8 mouse cellular contexts compared by ENCODE assay signal in the genomic region with DNA sequence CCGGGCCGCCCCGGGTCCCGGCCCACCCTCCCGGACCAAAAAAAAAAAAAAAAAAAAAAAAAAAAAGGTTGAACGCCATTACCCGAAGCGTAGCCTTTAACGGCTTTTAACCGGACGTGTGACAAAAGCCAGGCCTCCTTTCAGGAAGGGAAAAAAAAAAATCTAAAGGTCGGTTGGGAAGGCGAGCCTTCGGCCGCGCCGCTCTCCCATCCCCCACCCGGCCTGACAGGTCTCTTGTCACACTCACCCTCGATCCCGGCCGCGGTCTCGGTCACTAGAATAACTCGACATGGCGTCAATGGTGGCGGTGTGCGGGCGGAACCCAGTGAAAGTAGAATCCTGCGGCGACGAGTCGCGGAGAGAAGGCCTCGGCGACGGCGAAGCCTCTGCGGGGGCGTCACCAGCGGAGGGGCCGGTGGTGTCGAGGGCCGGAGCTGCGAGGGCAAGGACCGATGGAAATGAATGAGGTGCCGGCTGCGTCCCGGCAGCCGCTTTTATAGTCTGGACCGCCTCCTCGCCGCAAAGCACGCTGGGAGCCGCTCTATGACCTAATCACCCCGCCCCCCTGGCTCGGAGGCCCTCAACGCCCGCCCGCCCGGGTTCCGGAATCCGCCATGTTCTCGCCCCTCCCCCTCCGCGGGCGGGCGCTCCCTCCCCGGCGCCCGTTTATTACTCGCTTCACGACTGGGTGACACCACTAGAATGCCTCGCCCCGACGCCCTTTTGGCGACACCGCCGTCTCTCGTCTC. TPM values are rescaled to one million over a fixed set of nuclear protein-coding genes. Genes with fewer than 3 reads are reported as not detected.
DNase-seq lines count a peak whose midpoint lies in the region; ATAC-seq and TF ChIP-seq lines count a peak whose summit lies in the region.

No protein-coding gene starts in this region.

- H3K9ac ChIP-seq in heart, embryonic 11.5 days (ENCODE audit: low read depth, low read length) = peak overlapping the region; percentile 98
- peak overlapping the region; percentile 99 for H3K9ac ChIP-seq in kidney, embryonic 16.5 days (replicated peaks; ENCODE audit: low read length)

- peak; percentile 99 for DNase-seq in CD4-positive, CD25-positive, alpha-beta regulatory T cell, adult 2 months (ENCODE audit: low read depth, low spot score)
- DNase-seq in brain, embryonic 14.5 days (ENCODE audit: low read depth) = peak; percentile 98
- peak; percentile 99 for DNase-seq in liver
- DNase-seq in monocyte, adult 2 months (ENCODE audit: low read depth in 1 of 2, low spot score in 2 of 2) = peak; percentile 93 to 97
- DNase-seq in splenic B cell, adult 2 months (ENCODE audit: low read depth, low spot score) = peak; percentile 99

- peak overlapping the region; percentile 80 for H3K4me2 ChIP-seq in heart, embryonic 11.5 days
- H3K4me2 ChIP-seq in kidney, embryonic 16.5 days (replicated peaks; ENCODE audit: low read depth, low read length) = peak overlapping the region; percentile 38

- peak overlapping the region; percentile 93 for H3K4me3 ChIP-seq in heart, embryonic 11.5 days (ENCODE audit: low read depth, low read length)
- peak overlapping the region; percentile 95 for H3K4me3 ChIP-seq in kidney, embryonic 16.5 days (ENCODE audit: low read length)

- TF ChIP-seq CTCF in brain, embryonic 14.5 days (IDR thresholded peaks at IDR 0.05; ENCODE audit: borderline replicate concordance, extremely low read depth, insufficient read depth, insufficient read length) = no peak

- peaks cover 20% of the 10 kb centered on the region for H3K36me3 ChIP-seq in heart, embryonic 11.5 days (ENCODE audit: control insufficient read depth, insufficient read depth, low read length)
- H3K36me3 ChIP-seq in kidney, embryonic 16.5 days (ENCODE audit: insufficient read depth, low read length) = peaks cover 29% of the 10 kb centered on the region
- H3K36me3 ChIP-seq in splenic B cell, adult 2 months (ENCODE audit: control insufficient read depth, insufficient read depth, low read length, poor library complexity, severe bottlenecking) = peaks cover 43% of the 10 kb centered on the region

- ATAC-seq in erythroblast, adult 5-6 weeks (replicated peaks; ENCODE audit: low FRiP score, poor library complexity, severe bottlenecking) = peak; percentile 74
- ATAC-seq in heart, embryonic 11.5 days (replicated peaks; ENCODE audit: insufficient number of reproducible peaks, low FRiP score, low TSS enrichment) = peak; percentile 80
- ATAC-seq in kidney, embryonic 16.5 days (ENCODE audit: low FRiP score, low TSS enrichment) = peak; percentile 85

- peak overlapping the region; percentile 97 for H3K27ac ChIP-seq in heart, embryonic 11.5 days (ENCODE audit: low read depth, low read length)
- H3K27ac ChIP-seq in kidney, embryonic 16.5 days (ENCODE audit: low read length) = peak overlapping the region; percentile 97

- H3K9me3 ChIP-seq in heart, embryonic 11.5 days (replicated peaks; ENCODE audit: control insufficient read depth, low read length) = no peaks in the 10 kb centered on the region
- H3K9me3 ChIP-seq in kidney, embryonic 16.5 days (ENCODE audit: low read length) = no peaks in the 10 kb centered on the region

- H3K27me3 ChIP-seq in heart, embryonic 11.5 days (ENCODE audit: control insufficient read depth, insufficient read depth, low read length) = no peaks in the 10 kb centered on the region
- H3K27me3 ChIP-seq in kidney, embryonic 16.5 days (ENCODE audit: insufficient read depth, low read length) = no peaks in the 10 kb centered on the region
- no peaks in the 10 kb centered on the region for H3K27me3 ChIP-seq in splenic B cell, adult 2 months (ENCODE audit: control insufficient read depth, insufficient read depth, low read length, poor library complexity, severe bottlenecking)

- peaks cover 8% of the 10 kb centered on the region; the same call in 1 of the 2 replicates for H3K4me1 ChIP-seq in heart, embryonic 11.5 days (ENCODE audit: control insufficient read depth, insufficient read depth, low read length)
- H3K4me1 ChIP-seq in kidney, embryonic 16.5 days (ENCODE audit: insufficient read depth, low read length) = peaks cover 19% of the 10 kb centered on the region

- WGBS in heart, embryonic 11.5 days (ENCODE audit: insufficient replicate concordance) = under 1% methylated on average over 73 of the region's 79 CpGs
- under 1% methylated on average over 54 of the region's 79 CpGs for WGBS in kidney, embryonic 16.5 days

- TF ChIP-seq POLR2A in brain, embryonic 14.5 days (IDR thresholded peaks at IDR 0.05; ENCODE audit: borderline replicate concordance, extremely low read depth, insufficient read depth, insufficient read length, poor library complexity, severe bottlenecking) = peak; percentile 99

RNA-seq across cellular contexts. Expression of a gene that starts 0.8 kb away (rescaled TPM):
- 597 and 653 TPM in 2 replicates for polyA plus RNA-seq in brain, embryonic 14.5 days (2012; rRNA removed)
- total RNA-seq in erythroblast, adult 5-6 weeks (2015; ENCODE audit: low replicate concordance) = 469 and 476 TPM in 2 replicates
- 906 and 1,106 TPM in 2 replicates for total RNA-seq in erythroblast, adult 5-6 weeks (2017; ENCODE audit: low replicate concordance)
- polyA plus RNA-seq in heart, embryonic 11.5 days (2014; fragmentation: Nextera tagmentation; extraction: Ambion mirVana) = 277 and 291 TPM in 2 replicates
- 369 and 372 TPM in 2 replicates for polyA plus RNA-seq in kidney, embryonic 16.5 days (2015; fragmentation: Nextera tagmentation; extraction: Ambion mirVana)

RNA-seq across cellular contexts. Expression of a gene that starts 0.9 kb away (rescaled TPM):
- polyA plus RNA-seq in brain, embryonic 14.5 days (2012; rRNA removed) = 20.3 and 22.3 TPM in 2 replicates
- 41.6 and 43.0 TPM in 2 replicates for total RNA-seq in erythroblast, adult 5-6 weeks (2015; ENCODE audit: low replicate concordance)
- 31.8 and 52.7 TPM in 2 replicates for total RNA-seq in erythroblast, adult 5-6 weeks (2017; ENCODE audit: low replicate concordance)
- polyA plus RNA-seq in heart, embryonic 11.5 days (2014; fragmentation: Nextera tagmentation; extraction: Ambion mirVana) = 15.6 and 17.0 TPM in 2 replicates
- 21.9 and 24.4 TPM in 2 replicates for polyA plus RNA-seq in kidney, embryonic 16.5 days (2015; fragmentation: Nextera tagmentation; extraction: Ambion mirVana)

RNA-seq across cellular contexts. Expression of a gene that starts 8.9 kb away (rescaled TPM):
- 9.0 and 10.3 TPM in 2 replicates for polyA plus RNA-seq in brain, embryonic 14.5 days (2012; rRNA removed)
- total RNA-seq in erythroblast, adult 5-6 weeks (2015; ENCODE audit: low replicate concordance) = 8.2 and 9.6 TPM in 2 replicates
- total RNA-seq in erythroblast, adult 5-6 weeks (2017; ENCODE audit: low replicate concordance) = 9.9 and 22.7 TPM in 2 replicates
- polyA plus RNA-seq in heart, embryonic 11.5 days (2014; fragmentation: Nextera tagmentation; extraction: Ambion mirVana) = 7.5 and 9.3 TPM in 2 replicates
- 9.7 and 10.6 TPM in 2 replicates for polyA plus RNA-seq in kidney, embryonic 16.5 days (2015; fragmentation: Nextera tagmentation; extraction: Ambion mirVana)

RNA-seq across cellular contexts. Expression of a gene that starts 37.2 kb away (rescaled TPM):
- polyA plus RNA-seq in brain, embryonic 14.5 days (2012; rRNA removed) = 0.36 and 0.38 TPM in 2 replicates
- 11.0 and 24.5 TPM in 2 replicates for total RNA-seq in erythroblast, adult 5-6 weeks (2015; ENCODE audit: low replicate concordance)
- 12.7 and 20.4 TPM in 2 replicates for total RNA-seq in erythroblast, adult 5-6 weeks (2017; ENCODE audit: low replicate concordance)
- 1.2 TPM in 2 replicates for polyA plus RNA-seq in heart, embryonic 11.5 days (2014; fragmentation: Nextera tagmentation; extraction: Ambion mirVana)
- polyA plus RNA-seq in kidney, embryonic 16.5 days (2015; fragmentation: Nextera tagmentation; extraction: Ambion mirVana) = 1.1 and 1.2 TPM in 2 replicates

RNA-seq across cellular contexts. Expression of a gene that starts 37.8 kb away (rescaled TPM):
- polyA plus RNA-seq in brain, embryonic 14.5 days (2012; rRNA removed) = 15.7 and 24.8 TPM in 2 replicates
- total RNA-seq in erythroblast, adult 5-6 weeks (2015; ENCODE audit: low replicate concordance) = 5.0 and 11.0 TPM in 2 replicates
- total RNA-seq in erythroblast, adult 5-6 weeks (2017; ENCODE audit: low replicate concordance) = 4.0 and 5.0 TPM in 2 replicates
- 52.0 and 61.8 TPM in 2 replicates for polyA plus RNA-seq in heart, embryonic 11.5 days (2014; fragmentation: Nextera tagmentation; extraction: Ambion mirVana)
- 74.9 and 75.5 TPM in 2 replicates for polyA plus RNA-seq in kidney, embryonic 16.5 days (2015; fragmentation: Nextera tagmentation; extraction: Ambion mirVana)

Comparison
In these comparisons a context has a peak if more than half of its experiments do, and no peak if none do; other contexts are left out.
1. Peak in every context shown above with its lines: DNase-seq, ATAC-seq, H3K4me3 ChIP-seq and H3K27ac ChIP-seq.